Mouse (Mus musculus): ENCODE measurements around the gene Misp.

- TF ChIP-seq POLR2A (IDR thresholded peaks at IDR 0.05; ENCODE audit: low read depth, low read length) (no peak), CTCF (IDR thresholded peaks at IDR 0.05; ENCODE audit: borderline replicate concordance, insufficient read depth, low read length) (no peak)
Observed at GRCm38 (mm10) chr10:79862049-79862788, 41.4 kb downstream of the Misp start.

Measured in embryonic fibroblast, embryonic 13.5 days (primary cell).